Mouse (Mus musculus) neural tube, embryonic 10.5 days (tissue): ENCODE measurements around the gene Aanat.
"Not testable (repeated sequence)": the region's sequence is repeated elsewhere in the genome, so short reads cannot be mapped to it uniquely, and the experiment has no call there.

ENCODE experiments used
- DNase-seq: peaks from one replicate; pipeline ENCODE4 v3.0.0-alpha.2; 2017; ENCODE audit warnings: low spot score; ENCODE audit errors: extremely low spot score

Aanat gene

DNA sequence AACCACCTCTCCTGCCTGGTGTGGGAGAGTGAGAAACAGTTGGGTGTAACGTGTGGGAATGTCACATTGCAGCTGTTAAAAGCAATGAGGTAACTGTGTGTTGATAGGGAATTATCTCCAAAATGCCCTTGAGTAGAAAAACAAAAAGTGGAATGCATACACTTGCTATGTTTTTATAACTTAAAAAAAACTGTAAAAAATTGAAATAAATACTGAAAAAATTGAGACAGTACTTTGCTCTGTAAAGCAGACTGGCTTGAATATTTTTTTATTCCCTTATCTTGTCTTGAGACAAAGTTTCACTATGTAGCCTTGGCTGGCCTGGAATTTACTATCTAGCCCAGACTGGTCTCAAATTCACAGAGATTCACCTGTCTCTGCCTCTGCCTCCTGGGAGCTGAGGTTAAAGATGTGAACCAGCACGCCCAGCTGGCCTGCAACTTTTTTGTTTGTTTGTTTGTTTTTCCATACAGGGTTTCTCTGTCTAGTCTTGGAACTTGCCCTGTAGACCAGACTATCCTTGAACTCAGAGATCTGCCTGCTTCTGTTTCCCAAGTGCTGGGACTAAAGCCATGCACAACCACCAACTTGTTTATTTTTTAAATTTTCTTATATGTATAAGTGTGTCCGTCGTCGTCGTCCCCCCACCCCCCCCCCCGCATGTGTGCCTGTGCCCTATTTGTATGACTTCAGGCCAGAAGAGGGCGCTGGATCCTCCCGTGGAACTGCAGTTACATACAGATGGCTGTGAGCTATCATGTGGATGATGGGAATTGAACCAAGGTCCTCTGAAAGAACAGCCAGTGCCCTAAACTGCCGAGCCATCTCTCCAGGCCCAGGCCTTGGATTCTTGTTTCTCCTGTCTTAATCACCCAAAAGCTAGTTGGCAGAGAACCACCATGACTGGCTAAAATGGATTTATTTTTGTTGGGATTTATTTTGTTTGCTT, 41.1 kb downstream of the Aanat start:
- DNase-seq, result no peak

- DNase-seq, result peak; percentile 90
These were observed 42.5 kb downstream of the Aanat start for GRCm38 (mm10) chr11:116628712-116629111.

GRCm38 (mm10) chr11:116629472-116629871, 43.2 kb downstream of the Aanat start:
- DNase-seq, result no peak

GRCm38 (mm10) chr11:116630171-116630965, 44.1 kb downstream of the Aanat start:
- DNase-seq, result no peak

- no peak for DNase-seq
These were observed 46.7 kb downstream of the Aanat start for GRCm38 (mm10) chr11:116632962-116633361.

- not testable (repeated sequence) for DNase-seq
These were observed 50.4 kb downstream of the Aanat start for GRCm38 (mm10) chr11:116636607-116637006.

- no peak for DNase-seq
These were observed 54.9 kb downstream of the Aanat start for GRCm38 (mm10) chr11:116641168-116641567.

- no peak for DNase-seq
These were observed 55.5 kb downstream of the Aanat start for GRCm38 (mm10) chr11:116641731-116642130.

GRCm38 (mm10) chr11:116642681-116643578, 56.7 kb downstream of the Aanat start:
- DNase-seq, result peak; percentile 96

GRCm38 (mm10) chr11:116643579-116644224, 57.5 kb downstream of the Aanat start:
- DNase-seq, result peak; percentile 63

- no peak for DNase-seq
These were observed 58.2 kb downstream of the Aanat start for GRCm38 (mm10) chr11:116644225-116645112.

GRCm38 (mm10) chr11:116645446-116646110, 59.3 kb downstream of the Aanat start:
- DNase-seq, result no peak

- no peak for DNase-seq
These were observed 59.9 kb downstream of the Aanat start for GRCm38 (mm10) chr11:116646136-116646535.

- no peak for DNase-seq
These were observed 60.5 kb downstream of the Aanat start for GRCm38 (mm10) chr11:116646771-116647170.
